Mouse (Mus musculus) left cerebral cortex, postnatal 14 days (tissue): ENCODE results near the gene Slc35a2. TPM values are rescaled to one million over a fixed set of nuclear protein-coding genes. Genes with fewer than 3 reads are reported as not detected.
A peak's percentile ranks its signal among the peaks of the same experiment; 100 is the strongest.

Experiments
- DNase-seq, 2 experiments: peaks; one replicate each; pipeline ENCODE4 v3.0.0; 2021 to 2022; ENCODE audit warnings: low spot score in 2 of 2, mixed read lengths in 1 of 2
- intact Hi-C: fragments of 180-260 bp; cut with DNase I; formaldehyde crosslinking; loops from one replicate; pipeline ENCODE4 v1.15.1; 2025
- long read RNA-seq, 2 experiments: library from polyadenylated mRNA; stranded (forward); transcript quantifications; one replicate each; pipeline ENCODE4 v2.0.0; 2021
- total RNA-seq, 2 experiments: library from RNA; stranded (reverse); gene quantifications; 2 replicates each; pipeline ENCODE4 v1.2.3; 2021

Slc35a2 gene
- 10 to 100 TPM; 46.3 to 56.3 TPM for total RNA-seq
- long read RNA-seq, experiment 1, transcript Slc35a2-202 (4 exons, 3,094 nt) = minor isoform, 15 of 38 reads
- long read RNA-seq, experiment 1, transcript Slc35a2-203 (5 exons, 1,527 nt) = major isoform, 19 of 38 reads
- long read RNA-seq, experiment 1, partial matches to known transcripts = 1 of 38 reads
- long read RNA-seq, experiment 1, other reads (novel, unspliced or antisense) = 2 of 38 reads
- long read RNA-seq, experiment 2, transcript Slc35a2-202 (4 exons, 3,094 nt) = major isoform, 13 of 29 reads
- long read RNA-seq, experiment 2, transcript Slc35a2-203 (5 exons, 1,527 nt) = minor isoform, 11 of 29 reads
- long read RNA-seq, experiment 2, partial matches to known transcripts = 0 of 29 reads
- long read RNA-seq, experiment 2, other reads (novel, unspliced or antisense) = 4 of 29 reads

- intact Hi-C loops = no loop called here
- peak; percentile 71 to 83 for DNase-seq
Observed at GRCm38 (mm10) chrX:7883841-7884567, at the start of gene Slc35a2. Gene Slc35a2, plus strand, starts transcription at chrX:7884028.

- intact Hi-C loops = no loop called here
- DNase-seq = no peak
Observed at GRCm38 (mm10) chrX:7837146-7837545, 46.7 kb upstream of the Slc35a2 start.

- no peak for DNase-seq
- intact Hi-C loops = loop anchor here (5.0 kb wide), 1 partner anchor 36 kb away; the partner anchor contains the start of gene Pim2
Observed at GRCm38 (mm10) chrX:7840842-7841162, 43.0 kb upstream of the Slc35a2 start.

GRCm38 (mm10) chrX:7841163-7842162 lies 42.4 kb upstream of the Slc35a2 start, which contains the start of gene Otud5:
Gene Otud5, plus strand, starts transcription at chrX:7841364.
- peak; percentile 92 to 96 for DNase-seq
- intact Hi-C loops = loop anchor here (5.0 kb wide), 1 partner anchor 36 kb away; the partner anchor contains the start of gene Pim2

GRCm38 (mm10) chrX:7842318-7842717 lies 41.5 kb upstream of the Slc35a2 start:
- DNase-seq = no peak
- intact Hi-C loops = loop anchor here (5.0 kb wide), 1 partner anchor 35 kb away; the partner anchor contains the start of gene Pim2

- DNase-seq = peak in 1 of 2 experiments; percentile 43
- intact Hi-C loops = no loop called here
Observed at GRCm38 (mm10) chrX:7847845-7848244, 36.0 kb upstream of the Slc35a2 start.

DNA sequence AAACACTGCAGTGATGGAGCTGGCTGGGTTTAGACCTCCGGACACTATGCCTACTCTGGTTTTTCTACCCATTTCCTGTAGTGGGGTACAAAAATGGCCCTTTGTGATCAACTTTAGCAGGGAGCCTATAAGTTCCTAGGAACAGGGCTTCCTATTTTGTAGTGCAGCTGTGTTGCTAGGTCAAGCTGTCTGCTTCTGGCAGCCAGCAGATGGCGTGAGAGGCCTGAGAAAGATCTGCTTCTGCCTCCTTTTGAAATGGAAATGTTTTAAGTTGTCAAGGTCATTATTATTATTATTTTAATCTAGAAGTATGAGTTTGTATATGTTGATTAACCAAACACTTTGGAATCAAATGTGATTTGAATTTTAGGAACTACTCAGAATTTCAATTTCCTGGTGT lies 29.2 kb upstream of the Slc35a2 start:
- DNase-seq = peak; percentile 26 to 32
- intact Hi-C loops = no loop called here

GRCm38 (mm10) chrX:7859191-7859753 lies 24.6 kb upstream of the Slc35a2 start:
- intact Hi-C loops = no loop called here

DNA sequence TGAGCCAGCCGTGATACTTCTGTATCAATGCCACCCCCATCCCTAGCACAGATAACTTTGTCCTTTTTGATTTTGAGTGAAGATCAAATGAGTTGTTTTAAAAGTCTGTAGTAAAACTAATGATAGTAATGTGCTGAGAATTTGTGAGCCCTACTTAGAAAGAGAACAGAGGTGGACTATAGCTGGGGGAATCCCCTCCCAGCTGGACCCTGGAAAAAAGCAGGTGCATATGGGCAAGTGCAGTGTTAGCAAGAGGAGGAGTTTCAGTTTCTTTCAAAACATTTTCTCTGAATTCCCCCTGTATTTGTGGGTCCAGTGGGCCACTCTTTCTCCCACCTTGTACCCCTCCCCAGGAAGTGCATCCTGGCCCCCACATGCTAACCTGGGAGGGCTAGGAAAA lies 20.6 kb upstream of the Slc35a2 start:
- no peak for DNase-seq
- intact Hi-C loops = no loop called here

More at GRCm38 (mm10) chrX:7859191-7859753, 24.6 kb upstream of the Slc35a2 start:
- no peak for DNase-seq

- intact Hi-C loops = no loop called here
Observed at GRCm38 (mm10) chrX:7864551-7864950, 19.3 kb upstream of the Slc35a2 start.

DNA sequence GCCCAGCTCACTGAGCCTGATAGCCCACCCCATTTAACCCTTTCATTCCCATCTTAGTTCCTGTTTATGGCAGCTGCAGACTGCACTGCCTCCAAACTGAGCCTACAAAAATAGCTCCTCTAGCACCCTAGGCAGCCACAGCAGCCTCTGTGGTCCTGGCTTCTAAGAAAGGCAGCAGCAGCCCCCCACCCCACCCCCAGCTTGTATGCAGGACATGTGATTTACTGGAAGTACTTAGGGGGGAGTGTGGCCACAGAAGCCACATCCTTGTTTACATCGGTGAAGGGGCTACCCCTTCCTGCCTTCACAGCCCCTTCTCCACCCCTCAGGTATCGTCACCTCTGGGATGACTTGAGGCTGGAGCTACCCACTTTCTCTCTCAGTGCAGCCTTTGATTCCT lies 18.5 kb upstream of the Slc35a2 start:
- intact Hi-C loops = no loop called here
- DNase-seq = no peak

More at GRCm38 (mm10) chrX:7864551-7864950, 19.3 kb upstream of the Slc35a2 start:
- DNase-seq = no peak

DNA sequence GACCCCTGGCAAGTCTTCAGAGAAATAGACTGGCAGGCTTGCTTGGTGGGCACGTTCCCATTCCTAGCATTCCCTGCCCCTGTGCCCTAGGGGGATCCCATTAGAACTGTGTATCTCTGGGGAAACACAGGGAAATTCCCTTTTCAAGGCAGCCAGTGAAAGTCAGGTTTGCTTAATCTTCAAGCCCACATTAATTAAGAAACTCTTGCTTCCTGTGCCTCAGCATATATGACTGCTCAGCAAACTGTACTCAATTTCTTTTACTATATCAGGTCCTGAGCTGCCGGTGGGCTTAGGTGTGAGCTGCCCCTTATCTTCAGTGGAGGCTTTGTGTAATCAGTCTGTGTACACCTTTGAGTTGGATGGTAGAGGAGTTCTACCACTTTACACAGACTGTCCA lies 18.0 kb upstream of the Slc35a2 start:
- intact Hi-C loops = no loop called here
- no peak for DNase-seq

DNA sequence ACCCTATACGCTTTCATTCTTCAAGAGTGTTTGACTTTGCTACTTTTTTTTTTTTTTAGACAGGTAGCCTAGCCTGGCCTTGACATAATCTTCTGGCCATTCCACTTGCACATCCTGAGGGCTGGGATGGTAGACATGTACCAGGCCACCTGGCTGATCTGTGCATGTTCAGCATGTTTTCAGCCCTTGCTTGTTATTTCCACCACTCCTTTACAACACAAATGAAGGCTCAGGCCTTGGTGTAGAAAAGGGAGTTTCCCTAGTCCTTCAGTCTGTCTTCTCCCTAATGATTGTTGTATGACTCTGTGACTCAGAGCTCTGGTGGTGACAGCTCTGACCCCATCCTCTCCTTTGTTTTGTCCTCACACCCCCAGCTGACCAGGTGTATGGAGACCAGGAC lies 16.7 kb upstream of the Slc35a2 start:
- intact Hi-C loops = no loop called here
- no peak for DNase-seq

DNA sequence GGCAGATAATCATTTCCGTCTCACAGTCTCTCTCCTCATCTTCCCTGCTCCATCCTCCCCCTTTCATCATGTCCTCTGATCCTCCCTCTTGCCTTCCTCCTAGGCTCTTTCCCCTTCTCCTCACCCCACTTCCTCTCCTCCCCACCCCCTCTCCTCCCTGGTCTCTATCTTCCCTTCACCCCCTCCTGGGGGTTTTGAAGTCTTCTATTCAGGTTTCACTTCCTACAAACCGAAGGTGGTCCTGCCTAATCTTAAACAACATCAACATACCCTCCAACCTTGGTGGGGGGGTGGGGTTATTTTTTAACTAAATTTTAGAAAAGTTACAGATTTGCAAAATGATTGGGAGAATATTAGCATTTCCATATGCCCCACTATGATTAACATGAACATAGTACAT lies 15.3 kb upstream of the Slc35a2 start:
- DNase-seq = no peak
- intact Hi-C loops = no loop called here

DNA sequence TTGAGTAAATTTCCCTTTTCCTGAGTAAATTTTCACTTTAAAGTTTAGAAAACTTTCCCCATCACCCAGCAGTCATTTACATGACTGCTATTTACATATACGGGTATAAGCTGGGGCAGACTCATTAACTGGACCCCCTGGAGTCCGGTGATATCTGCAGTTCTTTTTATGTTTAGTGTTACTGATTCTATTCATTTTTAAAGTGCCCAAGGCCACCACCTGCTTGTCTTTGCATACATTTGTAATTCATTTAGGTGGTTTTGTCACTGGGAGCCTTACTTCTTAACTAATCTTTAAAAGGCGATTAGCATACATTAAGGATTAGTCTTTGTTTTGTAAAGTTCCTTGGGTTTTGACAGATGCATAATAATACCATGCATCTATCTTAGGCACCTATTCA lies 14.0 kb upstream of the Slc35a2 start:
- intact Hi-C loops = loop anchor here (10.0 kb wide), 1 partner anchor 65 kb away; no protein-coding TSS in a partner anchor
- no peak for DNase-seq

GRCm38 (mm10) chrX:7878007-7878419 lies 5.8 kb upstream of the Slc35a2 start, which contains the start of gene Pim2:
Gene Pim2, plus strand, starts transcription at chrX:7878262.
- intact Hi-C loops = loop anchor here (2.0 to 10.0 kb wide), 3 partner anchors 21 to 57 kb away; partner anchors contain the start of genes Otud5, Pqbp1 and Timm17b
- DNase-seq = peak; percentile 81 to 93

GRCm38 (mm10) chrX:7878495-7878894 lies 5.3 kb upstream of the Slc35a2 start:
- intact Hi-C loops = loop anchor here (2.0 to 10.0 kb wide), 3 partner anchors 20 to 56 kb away; partner anchors contain the start of genes Otud5, Pqbp1 and Timm17b
- DNase-seq = no peak

DNA sequence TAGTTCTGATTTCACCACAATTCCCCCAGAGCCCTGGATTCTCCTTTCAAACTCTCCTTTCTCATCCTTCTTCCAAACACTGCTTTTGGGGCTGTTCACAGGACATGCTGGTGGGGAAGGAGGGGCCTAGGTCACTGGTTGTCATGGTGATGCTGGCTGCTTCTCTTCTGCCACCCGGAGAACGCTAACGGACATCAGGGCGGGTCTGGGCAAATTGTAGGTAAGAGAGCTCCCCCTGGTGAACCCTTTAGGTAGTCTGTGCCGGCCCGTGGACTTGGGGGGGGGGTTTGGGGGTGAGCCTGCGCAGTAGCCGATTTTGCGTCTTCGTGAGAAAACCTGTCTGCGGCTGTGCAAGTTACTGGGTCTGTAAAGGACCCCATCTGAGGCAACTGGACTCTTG lies 4.0 kb upstream of the Slc35a2 start:
- intact Hi-C loops = loop anchor here (2.0 to 10.0 kb wide), 3 partner anchors 19 to 55 kb away; partner anchors contain the start of genes Otud5, Pqbp1 and Timm17b
- peak; percentile 69 to 80 for DNase-seq
